Mouse (Mus musculus) hindbrain, embryonic 15.5 days (tissue): ENCODE measurements around the gene Prkch. TPM values are rescaled to one million over a fixed set of nuclear protein-coding genes. Genes with fewer than 3 reads are reported as not detected.
"Not testable (repeated sequence)": the region's sequence is repeated elsewhere in the genome, so short reads cannot be mapped to it uniquely, and the experiment has no call there.

ENCODE experiments used
- ATAC-seq: fragments of 200-750 bp; cut with Nextera tagmentation; 2 replicates; pipeline ENCODE4 v1.8.0; 2017; ENCODE audit warnings: low read depth, moderate number of reproducible peaks, moderate TSS enrichment; ENCODE audit not compliant: low FRiP score
- H3K27ac ChIP-seq: fragments of 300-500 bp; sonication (generic); replicated peaks from 2 replicates; pipeline ENCODE4 v1.5.1; 2015; ENCODE audit warnings: mild to moderate bottlenecking, inconsistent platforms
- H3K27me3 ChIP-seq: fragments of 300-500 bp; sonication (generic); 2 replicates; pipeline ENCODE4 v1.6.1; 2015; ENCODE audit warnings: control low read depth, inconsistent platforms
- H3K36me3 ChIP-seq: fragments of 300-500 bp; sonication (generic); 2 replicates; pipeline ENCODE4 v1.6.1; 2015; ENCODE audit warnings: control low read depth, inconsistent platforms
- H3K4me1 ChIP-seq: fragments of 300-500 bp; sonication (generic); replicated peaks from 2 replicates; pipeline ENCODE4 v1.6.1; 2015; ENCODE audit warnings: control low read depth, inconsistent platforms
- H3K4me2 ChIP-seq: fragments of 300-500 bp; sonication (generic); 2 replicates; pipeline ENCODE4 v1.6.1; 2015; ENCODE audit warnings: moderate library complexity, mild to moderate bottlenecking, inconsistent platforms
- H3K4me3 ChIP-seq: fragments of 300-500 bp; sonication (generic); 2 replicates; pipeline ENCODE4 v1.5.1; 2015; ENCODE audit warnings: mild to moderate bottlenecking, inconsistent platforms
- H3K9ac ChIP-seq: fragments of 300-500 bp; sonication (generic); 2 replicates; pipeline ENCODE4 v1.6.1; 2015; ENCODE audit warnings: inconsistent platforms
- H3K9me3 ChIP-seq: fragments of 300-500 bp; sonication (generic); 2 replicates; pipeline ENCODE4 v1.6.1; 2016; ENCODE audit warnings: control low read depth, inconsistent platforms
- WGBS: fragments of 180-500 bp; shearing (Covaris S2); methylation state at CpG from one replicate; pipeline ENCODE4 v1.1.7; 2015; 5-methylcytosine and 5-hydroxymethylcytosine counted together
- polyA plus RNA-seq: library from polyadenylated mRNA; unstranded; fragments of >200 nt; fragmentation: Nextera tagmentation; extraction: Ambion mirVana; gene quantifications from 2 replicates; pipeline ENCODE4 v1.2.1, GENCODE M21; 2015

Prkch gene
- polyA plus RNA-seq, 1 experiment from 2014 or later: 8.6 TPM

- peak; percentile 56; the same call in 1 of the 2 replicates for ATAC-seq
- H3K4me2 ChIP-seq: no peak overlapping the region
- 4% methylated on average over 5 of the region's 5 CpGs for WGBS
- no peak overlapping the region for H3K27ac ChIP-seq
- H3K4me1 ChIP-seq: no peaks in the 10 kb centered on the region
- H3K27me3 ChIP-seq: peaks cover 16% of the 10 kb centered on the region
- H3K36me3 ChIP-seq: no peaks in the 10 kb centered on the region
- no peaks in the 10 kb centered on the region for H3K9me3 ChIP-seq
- no peak overlapping the region for H3K9ac ChIP-seq
- H3K4me3 ChIP-seq: no peak overlapping the region
These were observed 30.4 kb upstream of the Prkch start for GRCm38 (mm10) chr12:73554155-73554554.

- Histone ChIP-seq H3K27me3 (no peaks in the 10 kb centered on the region), H3K4me1 (no peaks in the 10 kb centered on the region), H3K4me3 (no peak overlapping the region), H3K4me2 (no peak overlapping the region), H3K9me3 (no peaks in the 10 kb centered on the region), H3K27ac (no peak overlapping the region), H3K9ac (no peak overlapping the region), H3K36me3 (no peaks in the 10 kb centered on the region)
- no peak for ATAC-seq
- 93% methylated on average over 20 of the region's 20 CpGs for WGBS
These were observed 25.9 kb upstream of the Prkch start for GRCm38 (mm10) chr12:73558525-73559195.

- ATAC-seq: no peak
- H3K36me3 ChIP-seq: no peaks in the 10 kb centered on the region
- 59% methylated on average over 7 of the region's 7 CpGs for WGBS
These were observed 24.5 kb upstream of the Prkch start for GRCm38 (mm10) chr12:73560091-73560490.

GRCm38 (mm10) chr12:73563122-73563521, 21.5 kb upstream of the Prkch start:
- H3K4me3 ChIP-seq, H3K27ac ChIP-seq, H3K4me1 ChIP-seq, H3K27me3 ChIP-seq, H3K4me2 ChIP-seq, H3K9me3 ChIP-seq, H3K9ac ChIP-seq, H3K36me3 ChIP-seq, ATAC-seq: not testable (repeated sequence)
- WGBS: 84% methylated on average over 6 of the region's 6 CpGs

More at GRCm38 (mm10) chr12:73560091-73560490, 24.5 kb upstream of the Prkch start:
- H3K9ac ChIP-seq: no peak overlapping the region
- peaks cover 2% of the 10 kb centered on the region; the same call in 1 of the 2 replicates for H3K4me1 ChIP-seq
- no peaks in the 10 kb centered on the region for H3K9me3 ChIP-seq
- no peak overlapping the region for H3K4me2 ChIP-seq
- H3K27ac ChIP-seq: no peak overlapping the region
- H3K4me3 ChIP-seq: no peak overlapping the region
- H3K27me3 ChIP-seq: no peaks in the 10 kb centered on the region

- H3K27me3 ChIP-seq: no peaks in the 10 kb centered on the region
- peaks cover 8% of the 10 kb centered on the region; the same call in 1 of the 2 replicates for H3K4me1 ChIP-seq
- H3K4me3 ChIP-seq: no peak overlapping the region
- WGBS: 26% methylated on average over 10 of the region's 10 CpGs
- H3K9ac ChIP-seq: no peak overlapping the region
- ATAC-seq: no peak
- no peak overlapping the region for H3K27ac ChIP-seq
- no peak overlapping the region for H3K4me2 ChIP-seq
- no peaks in the 10 kb centered on the region for H3K9me3 ChIP-seq
- H3K36me3 ChIP-seq: no peaks in the 10 kb centered on the region
These were observed 20.4 kb upstream of the Prkch start for GRCm38 (mm10) chr12:73564176-73564575.

- Histone ChIP-seq H3K27me3 (no peaks in the 10 kb centered on the region), H3K4me3 (peak overlapping the region; percentile 38), H3K27ac (no peak overlapping the region), H3K4me2 (peak overlapping the region; percentile 62), H3K9me3 (no peaks in the 10 kb centered on the region), H3K36me3 (no peaks in the 10 kb centered on the region), H3K4me1 (peaks cover 8% of the 10 kb centered on the region; the same call in 1 of the 2 replicates), H3K9ac (peak overlapping the region; percentile 45)
- 16% methylated on average over 21 of the region's 21 CpGs for WGBS
- ATAC-seq: peak; percentile 42; the same call in 1 of the 2 replicates
These were observed 19.6 kb upstream of the Prkch start for GRCm38 (mm10) chr12:73564795-73565619.

- no peaks in the 10 kb centered on the region for H3K27me3 ChIP-seq
- 60% methylated on average over 11 of the region's 11 CpGs for WGBS
- peak overlapping the region; percentile 62 for H3K4me2 ChIP-seq
- peak; percentile 3; the same call in 1 of the 2 replicates for ATAC-seq
- H3K9me3 ChIP-seq: no peaks in the 10 kb centered on the region
- H3K4me1 ChIP-seq: peaks cover 8% of the 10 kb centered on the region; the same call in 1 of the 2 replicates
- peak overlapping the region; percentile 38 for H3K4me3 ChIP-seq
- no peaks in the 10 kb centered on the region for H3K36me3 ChIP-seq
- no peak overlapping the region for H3K27ac ChIP-seq
- H3K9ac ChIP-seq: peak overlapping the region; percentile 45; the same call in 1 of the 2 replicates
These were observed 19.0 kb upstream of the Prkch start for GRCm38 (mm10) chr12:73565620-73565969.

- no peak overlapping the region for H3K4me3 ChIP-seq
- 67% methylated on average over 15 of the region's 15 CpGs for WGBS
- no peak for ATAC-seq
These were observed 10.0 kb upstream of the Prkch start for GRCm38 (mm10) chr12:73574632-73575031.

GRCm38 (mm10) chr12:73578141-73578540, 6.5 kb upstream of the Prkch start:
- ATAC-seq: no peak
- WGBS: 77% methylated on average over 6 of the region's 6 CpGs
- no peaks in the 10 kb centered on the region; the same call in 1 of the 2 replicates for H3K27me3 ChIP-seq
- H3K9ac ChIP-seq: no peak overlapping the region
- H3K9me3 ChIP-seq: no peaks in the 10 kb centered on the region
- H3K4me1 ChIP-seq: no peaks in the 10 kb centered on the region
- H3K4me2 ChIP-seq: no peak overlapping the region
- no peak overlapping the region for H3K27ac ChIP-seq
- H3K36me3 ChIP-seq: no peaks in the 10 kb centered on the region
- no peak overlapping the region for H3K4me3 ChIP-seq

More at GRCm38 (mm10) chr12:73574632-73575031, 10.0 kb upstream of the Prkch start:
- no peaks in the 10 kb centered on the region for H3K9me3 ChIP-seq
- no peak overlapping the region for H3K9ac ChIP-seq
- H3K27ac ChIP-seq: no peak overlapping the region
- no peaks in the 10 kb centered on the region for H3K36me3 ChIP-seq
- H3K27me3 ChIP-seq: no peaks in the 10 kb centered on the region
- H3K4me1 ChIP-seq: no peaks in the 10 kb centered on the region
- no peak overlapping the region for H3K4me2 ChIP-seq

GRCm38 (mm10) chr12:73580811-73581210, 3.8 kb upstream of the Prkch start:
- no peak overlapping the region for H3K4me2 ChIP-seq
- no peak overlapping the region for H3K27ac ChIP-seq
- H3K9me3 ChIP-seq: no peaks in the 10 kb centered on the region
- peaks cover 15% of the 10 kb centered on the region for H3K4me1 ChIP-seq
- H3K9ac ChIP-seq: no peak overlapping the region
- no peak for ATAC-seq
- no peak overlapping the region for H3K4me3 ChIP-seq
- no peaks in the 10 kb centered on the region for H3K36me3 ChIP-seq
- WGBS: 80% methylated on average over 7 of the region's 7 CpGs
- H3K27me3 ChIP-seq: peaks cover under 1% of the 10 kb centered on the region; the same call in 1 of the 2 replicates

GRCm38 (mm10) chr12:73583318-73583717, 1.3 kb upstream of the Prkch start:
- Histone ChIP-seq H3K4me3 (no peak overlapping the region), H3K27ac (0 out of 2 replicates have a peak overlapping the region, but pooled peaks have one; percentile 22), H3K4me1 (peaks cover 20% of the 10 kb centered on the region), H3K9me3 (no peaks in the 10 kb centered on the region), H3K36me3 (no peaks in the 10 kb centered on the region), H3K27me3 (peaks cover 11% of the 10 kb centered on the region; the same call in 1 of the 2 replicates), H3K9ac (no peak overlapping the region), H3K4me2 (0 out of 2 replicates have a peak overlapping the region, but pooled peaks have one; percentile 90)
- 77% methylated on average over 9 of the region's 9 CpGs for WGBS
- no peak for ATAC-seq
